Mouse (Mus musculus) kidney, adult 2 months (tissue): ENCODE measurements around the gene Gm20765.
"Not testable (repeated sequence)": the region's sequence is repeated elsewhere in the genome, so short reads cannot be mapped to it uniquely, and the experiment has no call there.

Experiments
- CTCF ChIP-seq: fragments of 200-500 bp; conservative IDR thresholded peaks from 2 replicates; pipeline ENCODE4 v1.5.1; 2011; ENCODE audit warnings: low read depth, mild to moderate bottlenecking, control low read depth, low read length, moderate library complexity, mixed read lengths; ENCODE audit not compliant: insufficient read depth, insufficient read length
- POLR2A ChIP-seq: fragments of 200-500 bp; IDR thresholded peaks from one replicate; pipeline ENCODE4 v1.6.1; 2011; ENCODE audit warnings: low read depth, low read length, control low read depth

DNA sequence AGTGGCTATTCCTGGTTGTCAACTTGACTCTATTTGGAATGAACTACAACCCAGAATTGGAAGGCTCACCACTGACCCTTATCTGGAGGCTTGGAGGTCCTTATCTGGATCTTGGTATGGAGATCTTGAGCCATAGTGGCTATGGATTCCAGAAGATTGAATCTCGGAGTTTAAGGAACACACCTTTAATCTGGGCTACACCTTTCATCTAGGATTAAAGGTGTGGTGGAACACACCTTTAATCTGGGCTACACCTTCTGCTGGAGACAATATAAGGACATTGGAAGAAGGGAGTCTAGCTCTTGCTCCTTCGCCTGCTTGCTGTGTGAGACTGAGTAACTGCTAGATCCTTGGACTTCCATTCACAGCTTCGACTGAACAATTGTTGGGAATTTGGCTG, 8.4 kb downstream of the Gm20765 start, which contains the start of gene Gm4340:
- TF ChIP-seq CTCF, POLR2A: not testable (repeated sequence)
